In genomic region chr10:126828618-126829017, GRCm38 (mm10) we compare ENCODE assay signal across 19 mouse cellular contexts.
DNase-seq lines count a peak whose midpoint lies in the region; ATAC-seq and TF ChIP-seq lines count a peak whose summit lies in the region.
"Had no signal": no experiment of that assay in that cellular context is flagged by ENCODE, and none has a peak within 500 bp of the region (broad histone marks: within the 10 kb centered on the region; RNA-seq: fewer than 3 reads in every experiment).

No protein-coding gene starts in this region.

- peak overlapping the region; percentile 59; the same call in 1 of the 2 replicates for H3K27ac ChIP-seq in left cerebral cortex, adult 2 months
- peak overlapping the region; percentile 47 for H3K27ac ChIP-seq in forebrain, embryonic 16.5 days (ENCODE audit: low read length)
- peak overlapping the region; percentile 47 for H3K27ac ChIP-seq in hindbrain, embryonic 15.5 days (replicated peaks)
- H3K27ac ChIP-seq in neural tube, embryonic 13.5 days (replicated peaks): peak overlapping the region; percentile 46; the same call in 1 of the 2 replicates
- H3K27ac ChIP-seq: embryonic facial prominence, embryonic 12.5 days had no signal

- peak overlapping the region; percentile 18 for H3K4me2 ChIP-seq in forebrain, embryonic 16.5 days (ENCODE audit: low read length)
- H3K4me2 ChIP-seq in hindbrain, embryonic 15.5 days: peak overlapping the region; percentile 16; the same call in 1 of the 2 replicates
- no peak overlapping the region for H3K4me2 ChIP-seq in neural tube, embryonic 13.5 days
- H3K4me2 ChIP-seq: embryonic facial prominence, embryonic 12.5 days; heart, embryonic 12.5 days had no signal

- no peak overlapping the region for H3K9ac ChIP-seq in forebrain, embryonic 16.5 days (replicated peaks; ENCODE audit: low read depth, low read length)
- no peak overlapping the region for H3K9ac ChIP-seq in hindbrain, embryonic 15.5 days
- no peak overlapping the region for H3K9ac ChIP-seq in neural tube, embryonic 13.5 days
- H3K9ac ChIP-seq: embryonic facial prominence, embryonic 12.5 days; heart, embryonic 12.5 days; liver, postnatal 0 days had no signal

- WGBS in forebrain, embryonic 16.5 days: 30% methylated on average over 7 of the region's 7 CpGs
- 58% methylated on average over 7 of the region's 7 CpGs for WGBS in hindbrain, embryonic 15.5 days
- 50% methylated on average over 7 of the region's 7 CpGs for whole genome bisulfite sequencing in neural tube, embryonic 13.5 days

- no peak overlapping the region for H3K4me3 ChIP-seq in left cerebral cortex, adult 2 months
- H3K4me3 ChIP-seq in forebrain, embryonic 16.5 days (replicated peaks; ENCODE audit: low read length): no peak overlapping the region
- H3K4me3 ChIP-seq in hindbrain, embryonic 15.5 days: no peak overlapping the region
- no peak overlapping the region for H3K4me3 ChIP-seq in neural tube, embryonic 13.5 days
- H3K4me3 ChIP-seq: embryonic facial prominence, embryonic 12.5 days; heart, embryonic 12.5 days had no signal

- peaks cover 14% of the 10 kb centered on the region for H3K4me1 ChIP-seq in forebrain, embryonic 16.5 days (replicated peaks; ENCODE audit: control insufficient read depth, insufficient read depth, low read length)
- peaks cover 10% of the 10 kb centered on the region; the same call in 1 of the 2 replicates for H3K4me1 ChIP-seq in hindbrain, embryonic 15.5 days (replicated peaks)
- H3K4me1 ChIP-seq in neural tube, embryonic 13.5 days (replicated peaks): peaks cover 11% of the 10 kb centered on the region; the same call in 1 of the 2 replicates
- H3K4me1 ChIP-seq: embryonic facial prominence, embryonic 12.5 days; heart, embryonic 12.5 days had no signal

- H3K9me3 ChIP-seq in forebrain, embryonic 16.5 days (ENCODE audit: control insufficient read depth, low read length): no peaks in the 10 kb centered on the region
- no peaks in the 10 kb centered on the region for H3K9me3 ChIP-seq in hindbrain, embryonic 15.5 days
- H3K9me3 ChIP-seq in neural tube, embryonic 13.5 days: no peaks in the 10 kb centered on the region
- H3K9me3 ChIP-seq: embryonic facial prominence, embryonic 12.5 days had no signal

- intact Hi-C loops in left cerebral cortex, adult 2 months (cut with DNase I): no loop called here
- intact Hi-C loops in left cerebral cortex, postnatal 4 days (cut with DNase I): no loop called here

- TF ChIP-seq CTCF in left cerebral cortex, adult 2 months (IDR thresholded peaks at IDR 0.05): no peak

- ATAC-seq in forebrain, embryonic 16.5 days: peak; percentile 22
- peak; percentile 40; the same call in 1 of the 2 replicates for ATAC-seq in hindbrain, embryonic 15.5 days (ENCODE audit: low FRiP score, low read depth)
- peak; percentile 36; the same call in 1 of the 2 replicates for ATAC-seq in neural tube, embryonic 13.5 days (ENCODE audit: low read depth)
- ATAC-seq: activated CD4-positive, CD25-positive, alpha-beta regulatory T cell, adult 4 months; intestine, postnatal 0 days; Patski had no signal

- no peaks in the 10 kb centered on the region for H3K27me3 ChIP-seq in forebrain, embryonic 16.5 days (replicated peaks; ENCODE audit: control insufficient read depth, insufficient read depth, low read length)
- H3K27me3 ChIP-seq in hindbrain, embryonic 15.5 days: no peaks in the 10 kb centered on the region
- no peaks in the 10 kb centered on the region for H3K27me3 ChIP-seq in neural tube, embryonic 13.5 days
- H3K27me3 ChIP-seq: embryonic facial prominence, embryonic 12.5 days; heart, embryonic 12.5 days; Patski had no signal

- DNase-seq in left cerebral cortex, adult 2 months (ENCODE audit: extremely low spot score in 1 of 2, low spot score in 2 of 2): no peak
- DNase-seq in left cerebral cortex, postnatal 4 days: no peak
- no peak for DNase-seq in testis, postnatal 14 days (ENCODE audit: low spot score)
- DNase-seq in urinary bladder, postnatal 14 days (ENCODE audit: low spot score): no peak
- DNase-seq: adrenal gland, postnatal 25 days; cerebellum, adult 18-20 months; heart, postnatal 4 days; kidney, postnatal 10 days; liver; liver, postnatal 0 days; thymus, adult 18-20 months had no signal

- H3K36me3 ChIP-seq in forebrain, embryonic 16.5 days (ENCODE audit: control insufficient read depth, insufficient read depth): no peaks in the 10 kb centered on the region
- no peaks in the 10 kb centered on the region for H3K36me3 ChIP-seq in hindbrain, embryonic 15.5 days
- H3K36me3 ChIP-seq in neural tube, embryonic 13.5 days: no peaks in the 10 kb centered on the region
- H3K36me3 ChIP-seq: embryonic facial prominence, embryonic 12.5 days; heart, embryonic 12.5 days had no signal
